Mouse (Mus musculus) right cerebral cortex, postnatal 14 days (tissue): ENCODE results near the gene Pick1.

ENCODE experiments used
- DNase-seq: peaks from one replicate; pipeline ENCODE4 v3.0.0; 2022

Gene Pick1

GRCm38 (mm10) chr15:79271124-79271746 lies 42.3 kb downstream of the Pick1 start:
- DNase-seq = peak; percentile 56

DNA sequence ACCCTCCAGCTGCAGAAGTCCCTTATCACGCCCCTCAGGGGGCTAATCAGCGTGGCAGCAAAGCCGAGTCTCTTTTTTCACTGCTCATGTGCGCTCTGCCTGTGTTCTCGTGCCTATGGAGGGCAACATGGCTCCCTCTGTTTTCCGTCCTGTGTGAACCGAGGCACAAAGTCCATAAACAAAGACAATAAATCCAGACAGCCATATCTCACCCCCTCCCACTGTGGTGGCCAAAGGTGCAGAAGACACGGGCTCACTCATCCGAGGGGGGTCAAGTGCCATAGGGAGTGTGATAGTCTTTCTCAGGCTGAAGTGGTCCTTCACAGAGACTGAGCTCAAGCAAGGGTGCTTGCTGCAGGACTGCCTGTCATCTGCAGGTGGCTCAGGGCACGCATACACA lies 44.0 kb downstream of the Pick1 start:
- no peak for DNase-seq

- DNase-seq = no peak
Observed at GRCm38 (mm10) chr15:79277728-79278127, 48.8 kb downstream of the Pick1 start.

DNA sequence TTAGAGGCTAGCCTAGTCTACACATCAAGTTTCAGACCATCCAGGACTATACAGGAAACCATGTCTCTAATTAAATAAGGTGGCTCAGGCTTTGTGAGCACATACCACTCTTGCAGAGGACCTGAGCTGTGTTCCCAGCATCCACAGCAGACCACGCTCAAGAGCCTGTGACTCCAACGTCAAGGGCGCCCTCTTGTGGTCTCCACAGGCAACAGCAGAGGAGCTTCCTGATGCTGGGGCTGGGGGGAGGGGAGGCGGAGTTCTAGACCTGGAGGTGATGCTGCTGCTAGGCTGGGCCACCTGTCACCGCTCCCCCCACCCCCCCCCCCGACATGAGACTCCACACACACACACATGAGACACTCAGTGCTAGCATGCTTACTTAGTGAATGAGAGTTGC lies 51.2 kb downstream of the Pick1 start:
- no peak for DNase-seq

- DNase-seq = no peak
Observed at GRCm38 (mm10) chr15:79280850-79281249, 51.9 kb downstream of the Pick1 start.

GRCm38 (mm10) chr15:79281389-79281788 lies 52.4 kb downstream of the Pick1 start:
- DNase-seq = no peak

GRCm38 (mm10) chr15:79282434-79282833 lies 53.5 kb downstream of the Pick1 start:
- DNase-seq = no peak

- DNase-seq = no peak
Observed at GRCm38 (mm10) chr15:79283371-79283770, 54.4 kb downstream of the Pick1 start.

GRCm38 (mm10) chr15:79285399-79285798 lies 56.4 kb downstream of the Pick1 start, which contains the start of gene Baiap2l2:
Baiap2l2 (minus strand) TSS chr15:79285537.
- no peak for DNase-seq

- no peak for DNase-seq
Observed at GRCm38 (mm10) chr15:79286141-79286540, 57.2 kb downstream of the Pick1 start.

- DNase-seq = no peak
Observed at GRCm38 (mm10) chr15:79287091-79287490, 58.1 kb downstream of the Pick1 start.

GRCm38 (mm10) chr15:79288387-79288786 lies 59.4 kb downstream of the Pick1 start:
- no peak for DNase-seq

DNA sequence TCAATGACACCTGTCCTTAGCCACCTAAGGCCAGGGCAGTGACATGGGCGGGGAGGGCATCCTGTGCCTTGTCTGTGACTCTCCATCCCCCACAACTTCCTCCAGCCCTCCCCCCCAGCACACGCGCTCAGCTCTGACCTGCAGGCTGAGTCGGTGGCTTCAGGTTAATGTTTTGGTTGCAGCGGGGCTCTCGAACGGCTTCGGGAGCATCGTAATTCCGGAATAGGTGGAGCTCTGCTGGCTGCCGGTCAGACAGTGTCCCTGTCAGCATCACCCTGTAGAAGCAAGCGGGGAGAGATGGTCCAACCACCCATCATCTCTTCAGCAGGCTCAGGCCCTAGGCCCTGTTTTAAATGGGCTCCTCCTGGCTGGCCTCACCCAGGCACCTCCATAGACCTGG lies 60.5 kb downstream of the Pick1 start:
- no peak for DNase-seq

DNA sequence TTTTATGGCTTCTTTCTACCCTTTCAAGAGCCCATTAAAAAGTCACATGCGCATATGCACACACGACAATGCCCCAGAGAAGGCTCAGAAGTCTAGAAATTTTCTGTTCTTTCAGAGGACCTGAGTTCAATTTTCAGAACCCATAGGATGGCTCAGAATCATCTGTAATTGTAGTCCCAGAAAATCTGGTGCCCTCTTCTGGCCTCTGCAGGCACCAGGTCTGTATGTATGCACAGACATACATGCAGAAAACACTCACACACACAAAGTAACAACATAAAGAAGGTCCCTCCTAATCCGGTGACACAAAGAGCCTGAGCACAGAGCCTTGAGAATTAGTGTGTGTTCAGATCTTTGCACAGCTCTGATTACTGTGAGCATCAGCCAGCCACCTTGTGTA lies 61.4 kb downstream of the Pick1 start:
- no peak for DNase-seq

- DNase-seq = no peak
Observed at GRCm38 (mm10) chr15:79292779-79293178, 63.8 kb downstream of the Pick1 start.

- DNase-seq = no peak
Observed at GRCm38 (mm10) chr15:79298553-79298952, 69.6 kb downstream of the Pick1 start.
